Mouse (Mus musculus) T-helper 17 cell (primary cell): ENCODE data around the gene Pla2g15.

Source experiments
- in situ Hi-C, 2 experiments: fragments of 300-600 bp; cut with MboI, MseI; formaldehyde crosslinking; loops; 1 replicate in 1 of 2; 2 replicates in 1 of 2; pipeline ENCODE4 v1.15.1; 2025; ENCODE audit warnings: high pct_unique_total_duplicates in 2 of 2

Pla2g15 gene

GRCm38 (mm10) chr8:106134751-106135571, 15.2 kb upstream of the Pla2g15 start:
- in situ Hi-C loops = no loop called here

- in situ Hi-C loops = no loop called here
Measured at GRCm38 (mm10) chr8:106135672-106136071, 14.5 kb upstream of the Pla2g15 start.

- in situ Hi-C loops = no loop called here
Measured at GRCm38 (mm10) chr8:106136156-106137130, 13.8 kb upstream of the Pla2g15 start, which contains the start of gene Esrp2. Esrp2 (minus strand) TSS chr8:106136974.

- in situ Hi-C loops = no loop called here
Measured at GRCm38 (mm10) chr8:106137218-106137905, 12.8 kb upstream of the Pla2g15 start.

- in situ Hi-C loops = no loop called here
Measured at GRCm38 (mm10) chr8:106137906-106138477, 12.2 kb upstream of the Pla2g15 start.

GRCm38 (mm10) chr8:106138616-106139015, 11.6 kb upstream of the Pla2g15 start:
- in situ Hi-C loops = no loop called here

GRCm38 (mm10) chr8:106140191-106140590, 10.0 kb upstream of the Pla2g15 start:
- in situ Hi-C loops = loop anchor here in 1 of 2 experiments (10.0 kb wide), 1 partner anchor 65 kb away; no protein-coding TSS in a partner anchor

GRCm38 (mm10) chr8:106140769-106141168, 9.4 kb upstream of the Pla2g15 start:
- in situ Hi-C loops = loop anchor here in 1 of 2 experiments (10.0 kb wide), 1 partner anchor 64 kb away; no protein-coding TSS in a partner anchor

GRCm38 (mm10) chr8:106145331-106145730, 4.9 kb upstream of the Pla2g15 start:
- in situ Hi-C loops = loop anchor here in 1 of 2 experiments (10.0 kb wide), 1 partner anchor 59 kb away; no protein-coding TSS in a partner anchor

- in situ Hi-C loops = loop anchor here in 1 of 2 experiments (10.0 kb wide), 1 partner anchor 59 kb away; no protein-coding TSS in a partner anchor
Measured at GRCm38 (mm10) chr8:106146014-106146413, 4.2 kb upstream of the Pla2g15 start.

GRCm38 (mm10) chr8:106147868-106148565, 2.2 kb upstream of the Pla2g15 start:
- in situ Hi-C loops = loop anchor here in 1 of 2 experiments (10.0 kb wide), 1 partner anchor 57 kb away; no protein-coding TSS in a partner anchor

GRCm38 (mm10) chr8:106149025-106149424, 1.2 kb upstream of the Pla2g15 start:
- in situ Hi-C loops = loop anchor here in 1 of 2 experiments (10.0 kb wide), 1 partner anchor 56 kb away; no protein-coding TSS in a partner anchor

- in situ Hi-C loops = no loop called here
Measured at GRCm38 (mm10) chr8:106150653-106151000, 428 bp downstream of the Pla2g15 start.

GRCm38 (mm10) chr8:106151041-106151440, 842 bp downstream of the Pla2g15 start:
- in situ Hi-C loops = no loop called here

- in situ Hi-C loops = no loop called here
Measured at GRCm38 (mm10) chr8:106152876-106153275, 2.7 kb downstream of the Pla2g15 start.

- in situ Hi-C loops = no loop called here
Measured at GRCm38 (mm10) chr8:106157419-106157818, 7.2 kb downstream of the Pla2g15 start.

GRCm38 (mm10) chr8:106158381-106158780, 8.2 kb downstream of the Pla2g15 start:
- in situ Hi-C loops = no loop called here

- in situ Hi-C loops = no loop called here
Measured at GRCm38 (mm10) chr8:106159876-106160275, 9.7 kb downstream of the Pla2g15 start.

- in situ Hi-C loops = no loop called here
Measured at GRCm38 (mm10) chr8:106163251-106163650, 13.1 kb downstream of the Pla2g15 start.

GRCm38 (mm10) chr8:106165460-106165859, 15.3 kb downstream of the Pla2g15 start:
- in situ Hi-C loops = no loop called here
